Mouse (Mus musculus) liver, embryonic 14.5 days (tissue): Measurements from ENCODE around the gene Smarca4. TPM values are rescaled to one million over a fixed set of nuclear protein-coding genes. Genes with fewer than 3 reads are reported as not detected.

ENCODE experiments used
- ATAC-seq: fragments of 200-750 bp; cut with Nextera tagmentation; 2 replicates; pipeline ENCODE4 v1.8.0; 2017; ENCODE audit warnings: moderate number of reproducible peaks, mild to moderate bottlenecking, moderate library complexity; ENCODE audit not compliant: insufficient read depth
- DNase-seq, 3 experiments: peaks; one replicate each; pipeline ENCODE4 v3.0.0-alpha.2; 2012 to 2013; ENCODE audit warnings: low read depth in 3 of 3, low spot score in 3 of 3
- H3K27ac ChIP-seq: fragments of 300-500 bp; sonication (generic); 2 replicates; pipeline ENCODE4 v1.5.1; 2014; ENCODE audit warnings: moderate library complexity, mild to moderate bottlenecking, control low read depth, inconsistent platforms
- H3K27me3 ChIP-seq: fragments of 300-500 bp; sonication (generic); 2 replicates; pipeline ENCODE4 v1.6.1; 2014; ENCODE audit warnings: mild to moderate bottlenecking, low read length, moderate library complexity; ENCODE audit not compliant: control insufficient read depth, insufficient read depth
- H3K36me3 ChIP-seq: fragments of 300-500 bp; sonication (generic); replicated peaks from 2 replicates; pipeline ENCODE4 v1.6.1; 2014; ENCODE audit warnings: low read depth; ENCODE audit not compliant: control insufficient read depth, insufficient read depth
- H3K4me1 ChIP-seq, 2 experiments: fragments of 200-500 bp in 1 of 2; fragments of 300-500 bp in 1 of 2; sonication (generic) in 1 of 2; replicated peaks; 2 replicates each; pipeline ENCODE4 v1.6.1; 2012 to 2014; ENCODE audit warnings: antibody characterized with exemption in 1 of 2, inconsistent platforms in 1 of 2, low read length in 1 of 2; ENCODE audit not compliant: control insufficient read depth in 2 of 2, insufficient read depth in 2 of 2
- H3K4me2 ChIP-seq: fragments of 300-500 bp; sonication (generic); 2 replicates; pipeline ENCODE4 v1.6.1; 2014; ENCODE audit warnings: low read depth, mild to moderate bottlenecking, control low read depth, moderate library complexity
- H3K4me3 ChIP-seq, 2 experiments: fragments of 200-500 bp in 1 of 2; fragments of 300-500 bp in 1 of 2; sonication (generic) in 1 of 2; 2 replicates each; pipeline ENCODE4 v1.5.1; 2012 to 2014; ENCODE audit warnings: low read depth in 2 of 2, low read length in 2 of 2, mild to moderate bottlenecking in 2 of 2, control low read depth in 1 of 2, inconsistent platforms in 1 of 2, moderate library complexity in 1 of 2; ENCODE audit not compliant: insufficient read depth in 1 of 2
- H3K9ac ChIP-seq: fragments of 300-500 bp; sonication (generic); replicated peaks from 2 replicates; pipeline ENCODE4 v1.6.1; 2014; ENCODE audit warnings: mild to moderate bottlenecking, control low read depth, moderate library complexity
- H3K9me3 ChIP-seq: fragments of 300-500 bp; sonication (generic); 2 replicates; pipeline ENCODE4 v1.6.1; 2016; ENCODE audit warnings: low read length, mixed read lengths; ENCODE audit not compliant: control insufficient read depth
- CTCF ChIP-seq: IDR thresholded peaks from 2 replicates; pipeline ENCODE4 v1.5.1; 2016; ENCODE audit warnings: antibody characterized with exemption, low read depth, control low read depth
- EP300 ChIP-seq: IDR thresholded peaks from 2 replicates; pipeline ENCODE4 v1.6.1; 2016; ENCODE audit warnings: antibody characterized with exemption, low read depth
- WGBS: fragments of 180-500 bp; shearing (Covaris S2); extraction: QIAGEN DNeasy Blood & Tissue Kit; methylation state at CpG from one replicate; pipeline ENCODE4 v1.1.7; 2014; ENCODE audit not compliant: insufficient replicate concordance; 5-methylcytosine and 5-hydroxymethylcytosine counted together
- polyA plus RNA-seq, 2 experiments: library from polyadenylated mRNA; depleted of rRNA in 1 of 2; stranded (reverse) in 1 of 2; unstranded in 1 of 2; fragments of >200 nt; fragmentation: Nextera tagmentation in 1 of 2; extraction: Ambion mirVana in 1 of 2; gene quantifications; 2 replicates each; pipeline versions ENCODE4 v1.2.1 to v1.2.3; 2012 to 2014

The Smarca4 gene
- polyA plus RNA-seq, 2 experiments, result 17.7 to 20.6 TPM

GRCm38 (mm10) chr9:21725224-21726121, 109.5 kb downstream of the Smarca4 start:
- Histone ChIP-seq H3K36me3 (no peaks in the 10 kb centered on the region; the same call in 1 of the 2 replicates), H3K4me2 (peak overlapping the region; percentile 97), H3K9me3 (no peaks in the 10 kb centered on the region), H3K27ac (peak overlapping the region; percentile 44; the same call in 1 of the 2 replicates), H3K27me3 (no peaks in the 10 kb centered on the region), H3K4me1 (peaks cover 14 to 30% of the 10 kb centered on the region in 2 experiments), H3K9ac (peak overlapping the region; percentile 49), H3K4me3 (peak overlapping the region; percentile 86 to 87)
- WGBS, result 25% methylated on average over 23 of the region's 23 CpGs
- ATAC-seq (no peak), DNase-seq (no peak)
- TF ChIP-seq CTCF (no peak), EP300 (no peak)

- Histone ChIP-seq H3K4me2 (peak overlapping the region; percentile 97), H3K9ac (peak overlapping the region; percentile 49), H3K4me3 (peak overlapping the region; percentile 39 to 87), H3K9me3 (no peaks in the 10 kb centered on the region), H3K27me3 (no peaks in the 10 kb centered on the region), H3K36me3 (no peaks in the 10 kb centered on the region; the same call in 1 of the 2 replicates), H3K4me1 (peaks cover 14 to 30% of the 10 kb centered on the region in 2 experiments), H3K27ac (no peak overlapping the region)
- no peak for TF ChIP-seq CTCF
- TF ChIP-seq EP300, result no peak
- 61% methylated on average over 14 of the region's 14 CpGs for WGBS
- DNase-seq, result no peak
- ATAC-seq, result no peak
Observed at GRCm38 (mm10) chr9:21726218-21726975, 110.4 kb downstream of the Smarca4 start.

GRCm38 (mm10) chr9:21728261-21728832, 112.4 kb downstream of the Smarca4 start:
- H3K27ac ChIP-seq, result no peak overlapping the region
- no peak for DNase-seq

GRCm38 (mm10) chr9:21729264-21729663, 113.3 kb downstream of the Smarca4 start:
- H3K36me3 ChIP-seq, result peaks cover 18% of the 10 kb centered on the region

More at GRCm38 (mm10) chr9:21728261-21728832, 112.4 kb downstream of the Smarca4 start:
- TF ChIP-seq EP300 (no peak), CTCF (no peak)
- 68% methylated on average over 10 of the region's 10 CpGs for WGBS
- Histone ChIP-seq H3K27me3 (no peaks in the 10 kb centered on the region), H3K36me3 (peaks cover 9% of the 10 kb centered on the region), H3K4me3 (no peak overlapping the region), H3K9ac (no peak overlapping the region), H3K4me2 (no peak overlapping the region), H3K9me3 (no peaks in the 10 kb centered on the region), H3K4me1 (peaks cover 14 to 27% of the 10 kb centered on the region in 2 experiments)
- ATAC-seq, result no peak

More at GRCm38 (mm10) chr9:21729264-21729663, 113.3 kb downstream of the Smarca4 start:
- no peak overlapping the region for H3K27ac ChIP-seq
- H3K27me3 ChIP-seq, result no peaks in the 10 kb centered on the region
- no peaks in the 10 kb centered on the region for H3K9me3 ChIP-seq
- 66% methylated on average over 7 of the region's 7 CpGs for WGBS
- no peak overlapping the region for H3K4me3 ChIP-seq
- H3K4me1 ChIP-seq, result peaks cover 14 to 27% of the 10 kb centered on the region in 2 experiments
- no peak for DNase-seq
- no peak overlapping the region for H3K9ac ChIP-seq
- no peak overlapping the region for H3K4me2 ChIP-seq
- ATAC-seq, result no peak
- TF ChIP-seq CTCF, result no peak
- no peak for TF ChIP-seq EP300
